Mouse (Mus musculus): ENCODE data around the gene Gm45233.

Gene Gm45233

DNA sequence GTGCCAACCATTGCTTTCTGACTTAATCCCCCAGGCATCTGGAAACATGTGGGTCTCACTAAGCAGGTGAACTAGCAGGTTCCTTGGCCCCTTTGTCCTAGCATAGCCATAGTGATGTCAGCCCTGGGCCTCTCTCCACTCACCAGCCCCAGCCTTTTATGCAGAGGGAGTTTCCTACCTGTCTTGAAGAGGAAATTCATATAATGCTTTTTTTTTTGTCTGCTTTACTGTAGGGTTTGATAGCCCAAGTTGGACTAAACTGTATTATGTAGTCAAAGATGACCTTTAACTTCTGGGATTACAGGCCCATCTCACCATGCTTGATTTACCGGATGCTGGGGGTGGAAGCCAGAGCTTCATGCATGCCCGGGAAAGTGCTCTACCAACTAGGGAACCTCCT is 5.9 kb downstream of the Gm45233 start:
- no peak for DNase-seq

DNA sequence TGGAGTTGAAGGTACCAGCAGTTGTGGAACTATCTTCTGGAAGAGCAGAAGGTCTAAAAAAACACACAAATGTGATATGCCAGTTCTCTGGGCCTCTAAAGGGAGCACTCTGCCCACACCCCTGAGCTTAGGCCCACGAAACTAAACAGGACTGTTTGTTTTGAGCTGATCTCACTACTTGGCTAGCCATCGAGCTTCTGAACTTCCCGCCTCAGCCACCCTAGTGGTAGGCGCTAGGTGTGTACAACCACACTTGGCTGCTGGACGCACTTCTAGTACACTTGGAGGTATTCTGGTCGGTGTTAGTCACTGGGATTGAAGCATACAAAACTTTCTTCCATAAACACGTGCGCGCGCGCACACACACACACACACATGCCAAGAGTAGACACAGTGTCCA is 7.8 kb downstream of the Gm45233 start:
- DNase-seq = no peak

DNA sequence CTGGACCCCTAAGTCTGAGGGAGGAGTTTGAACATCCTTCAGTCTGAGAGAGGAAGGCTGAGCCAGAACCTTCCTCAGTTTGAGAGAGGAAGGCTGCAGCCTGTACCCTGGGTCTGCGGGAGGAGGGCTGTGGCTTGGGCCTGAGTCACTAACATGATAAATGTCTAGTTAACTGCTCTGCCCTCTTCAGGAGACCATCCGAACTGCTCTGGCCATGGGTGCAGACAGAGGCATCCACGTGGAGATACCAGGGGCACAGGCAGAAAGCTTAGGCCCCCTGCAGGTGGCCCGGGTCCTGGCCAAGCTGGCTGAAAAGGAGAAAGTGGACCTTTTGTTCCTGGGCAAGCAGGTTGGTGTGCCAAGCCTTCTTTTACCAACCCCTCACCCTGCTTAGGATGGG is 8.7 kb downstream of the Gm45233 start:
- DNase-seq = peak in 1 of 2 experiments; percentile 59

DNA sequence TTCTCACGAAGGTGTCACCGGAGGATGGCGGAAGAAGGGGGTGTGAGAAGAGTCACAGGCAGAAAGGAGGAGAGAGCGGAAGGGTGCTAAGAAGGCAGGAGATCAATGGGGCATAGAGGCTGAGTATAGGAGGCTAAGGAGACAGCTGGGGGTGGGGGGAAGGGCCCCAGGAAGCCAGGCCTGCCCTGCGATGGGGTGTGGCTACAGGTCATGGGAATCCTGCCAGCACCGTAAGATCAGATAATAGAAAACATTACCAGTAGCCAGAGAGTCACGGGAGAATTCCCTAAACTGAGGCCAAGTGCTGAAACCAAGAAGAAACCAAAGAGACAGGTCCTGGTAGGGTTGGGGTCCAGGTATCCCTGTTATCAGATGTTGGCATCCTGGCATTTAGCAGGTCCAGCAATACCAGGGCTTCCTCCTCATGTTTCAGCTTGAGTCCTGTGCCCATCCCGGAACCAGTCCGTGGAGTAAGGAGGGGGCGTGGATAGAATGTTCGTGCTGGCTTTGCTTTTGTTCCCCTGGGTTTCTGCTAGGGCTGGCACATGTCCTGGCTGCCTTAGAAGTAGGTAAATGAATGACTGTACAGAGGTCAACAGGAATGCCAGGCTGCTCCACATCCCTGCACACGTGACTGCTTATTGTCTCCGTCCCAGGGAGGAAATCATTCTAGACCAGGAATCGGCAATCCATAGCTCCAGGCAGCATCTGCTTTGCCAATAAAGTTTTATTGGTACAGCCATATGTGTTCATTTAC is 9.8 kb downstream of the Gm45233 start:
- DNase-seq = peak; percentile 75 to 87

DNA sequence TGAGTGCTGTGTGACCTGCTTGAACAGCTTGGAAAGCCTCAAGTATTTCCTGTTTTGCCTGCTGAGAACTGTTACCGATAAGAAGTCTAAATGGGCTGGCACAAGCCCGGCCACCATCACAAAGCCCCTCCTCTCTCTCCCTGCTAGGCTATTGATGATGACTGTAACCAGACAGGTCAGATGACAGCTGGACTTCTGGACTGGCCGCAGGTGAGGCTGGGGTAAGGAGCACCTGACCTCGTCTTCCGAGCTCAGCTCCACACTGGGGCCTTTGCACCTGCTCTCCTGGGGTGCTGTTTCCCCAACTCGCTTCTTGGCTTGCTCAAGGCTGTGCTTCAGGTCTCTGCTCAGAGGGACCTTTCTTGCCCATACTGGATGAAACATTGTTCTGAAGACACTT is 10.4 kb downstream of the Gm45233 start:
- DNase-seq = peak; percentile 60 to 62

DNA sequence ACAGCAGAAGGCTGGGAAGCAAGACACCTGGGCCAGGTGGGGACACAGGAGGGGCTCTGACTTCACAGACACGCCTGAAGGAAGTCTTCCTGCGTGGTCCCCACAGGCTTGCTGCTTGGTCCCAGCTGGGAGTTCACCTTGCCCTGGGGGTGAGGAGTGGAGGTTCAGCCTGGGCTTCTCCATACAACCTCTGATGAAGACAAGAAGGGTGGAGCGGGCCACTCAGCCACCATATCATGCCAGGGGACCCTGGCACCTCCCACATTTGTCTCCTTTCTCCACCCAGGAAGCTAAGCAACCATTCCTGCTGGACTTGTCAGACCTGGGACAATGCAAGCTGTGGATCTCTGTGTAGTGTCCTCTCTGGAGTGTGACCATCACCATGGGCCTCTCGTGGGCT is 18.9 kb downstream of the Gm45233 start, which contains the start of gene Vsig10l:
Gene Vsig10l (plus strand): TSS at position 301 of the 400 bp plus-strand sequence.
- DNase-seq = no peak

DNA sequence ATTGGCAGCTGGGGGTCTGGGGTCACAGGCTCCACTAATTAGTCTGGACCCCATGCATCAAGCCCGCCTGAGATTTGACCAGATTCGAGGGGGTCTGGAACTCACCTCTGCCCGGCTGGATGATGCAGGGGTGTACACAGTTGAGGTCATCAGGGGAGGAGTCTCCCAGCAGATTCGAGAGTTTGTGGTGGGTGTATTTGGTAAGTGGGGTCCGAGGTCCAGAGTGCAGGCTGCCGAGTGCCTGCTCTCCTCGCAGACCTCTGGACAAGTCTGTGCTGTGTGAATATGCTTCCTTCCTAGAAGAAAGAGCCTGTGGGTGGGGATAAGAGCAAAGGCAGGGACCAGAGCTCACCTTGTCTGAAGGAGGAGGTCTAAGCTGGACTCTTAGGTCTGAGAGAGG is 20.0 kb downstream of the Gm45233 start:
- DNase-seq = peak; percentile 34 to 50

DNA sequence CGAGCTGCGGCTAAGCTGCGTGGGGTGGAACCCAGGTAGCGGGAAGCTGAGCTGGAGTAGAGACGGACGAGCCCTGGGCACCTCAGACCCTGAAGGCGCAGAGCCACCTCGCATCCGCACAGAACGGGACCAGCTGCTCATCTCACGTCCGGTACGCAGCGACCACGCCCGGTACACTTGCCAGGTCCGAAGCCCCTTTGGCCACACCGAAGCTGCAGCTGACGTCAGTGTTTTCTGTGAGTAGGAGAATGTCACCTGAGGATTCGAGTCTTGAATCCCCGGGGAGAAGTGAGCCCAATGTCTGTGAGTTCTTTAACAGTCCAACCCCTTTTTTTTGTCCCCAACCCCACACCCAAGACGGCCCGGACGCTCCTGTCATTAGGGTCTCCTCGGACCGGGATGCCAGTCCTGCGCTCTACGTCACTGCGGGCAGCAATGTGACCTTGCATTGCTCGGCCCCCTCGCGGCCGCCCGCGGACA is 21.0 kb downstream of the Gm45233 start:
- DNase-seq = peak; percentile 25 to 46

DNA sequence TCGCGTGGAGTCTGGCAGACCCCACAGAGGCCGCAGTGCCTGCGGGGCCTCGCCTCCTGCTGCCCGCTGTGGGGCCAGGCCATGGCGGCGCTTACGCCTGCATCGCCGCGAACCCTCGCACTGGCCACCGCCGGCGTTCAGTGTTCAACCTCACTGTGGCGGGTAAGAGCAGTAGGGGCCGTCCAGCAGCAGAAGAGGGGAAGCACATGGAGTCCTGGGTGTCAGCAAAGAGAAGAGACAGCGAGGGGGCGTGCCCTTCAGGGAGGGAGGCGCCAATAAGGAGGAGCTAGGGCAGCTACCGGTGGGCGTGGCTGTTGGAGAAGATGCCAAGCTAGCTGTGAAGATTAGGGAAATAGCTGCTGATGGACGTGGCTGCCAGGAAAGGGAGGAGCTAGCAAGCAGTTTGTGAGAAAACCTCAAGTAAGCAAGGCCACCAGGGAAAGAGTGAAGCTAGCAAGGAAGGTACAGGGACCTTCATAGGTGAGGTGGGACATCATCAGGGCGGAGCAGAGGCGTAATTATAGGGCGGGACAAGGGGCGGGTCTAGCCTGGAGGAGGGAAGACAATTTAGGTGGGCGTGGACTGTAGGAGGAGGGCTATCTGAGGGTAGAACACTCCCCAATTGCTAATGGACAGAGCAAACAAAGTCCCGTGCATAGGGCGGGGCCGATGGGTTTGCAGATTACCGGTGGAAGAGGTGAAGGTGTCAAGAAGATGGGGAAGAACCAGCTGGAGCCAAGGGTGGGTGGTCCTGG is 21.6 kb downstream of the Gm45233 start:
- peak; percentile 94 to 95 for DNase-seq

DNA sequence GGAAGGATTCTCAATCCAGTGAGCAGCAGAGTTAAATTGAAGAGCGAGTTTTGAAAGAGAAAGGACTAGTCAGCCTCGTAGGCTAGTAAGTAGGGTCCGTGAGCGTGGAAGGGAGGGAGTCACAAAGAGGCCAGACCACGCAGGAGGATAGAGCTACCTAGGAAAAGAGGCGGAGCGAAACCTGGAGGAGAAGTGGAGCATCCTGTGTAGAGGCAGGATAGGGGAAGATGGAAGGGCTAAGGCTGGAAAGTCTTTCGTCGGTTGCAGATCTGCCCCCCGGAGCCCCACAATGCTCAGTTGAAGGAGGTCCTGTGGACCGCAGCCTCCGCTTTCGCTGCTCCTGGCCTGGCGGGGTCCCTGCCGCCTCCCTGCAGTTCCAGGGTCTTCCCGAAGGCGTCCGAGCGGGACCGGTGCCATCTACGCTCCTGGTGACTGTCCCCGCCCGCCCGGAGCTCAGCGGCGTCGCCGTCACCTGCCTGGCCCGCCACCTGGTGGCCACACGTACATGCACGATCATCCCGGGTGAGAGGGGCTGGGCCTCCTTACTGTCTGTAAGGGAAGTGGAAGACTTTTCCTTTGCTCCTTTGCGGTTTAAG is 22.3 kb downstream of the Gm45233 start:
- DNase-seq = peak; percentile 83 to 95

DNA sequence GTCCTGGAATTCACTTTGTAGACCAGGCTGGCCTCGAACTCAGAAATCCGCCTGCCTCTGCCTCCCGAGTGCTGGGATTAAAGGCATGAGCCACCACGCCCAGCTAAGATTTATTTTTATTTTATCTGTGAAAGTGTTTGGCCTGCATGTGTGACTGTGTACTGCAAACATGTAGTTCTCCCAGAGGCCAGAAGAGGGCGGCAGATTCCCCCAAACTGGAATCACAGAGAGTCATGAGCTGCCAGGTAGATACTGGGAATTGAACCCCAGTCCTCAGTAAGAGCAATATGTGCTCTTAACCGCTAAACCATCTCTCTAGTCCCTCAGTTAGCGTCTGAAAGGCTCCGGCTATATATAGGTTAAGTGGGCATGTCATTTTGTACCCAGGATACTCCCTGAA is 26.4 kb downstream of the Gm45233 start:
- DNase-seq = peak in 1 of 2 experiments; percentile 68

DNA sequence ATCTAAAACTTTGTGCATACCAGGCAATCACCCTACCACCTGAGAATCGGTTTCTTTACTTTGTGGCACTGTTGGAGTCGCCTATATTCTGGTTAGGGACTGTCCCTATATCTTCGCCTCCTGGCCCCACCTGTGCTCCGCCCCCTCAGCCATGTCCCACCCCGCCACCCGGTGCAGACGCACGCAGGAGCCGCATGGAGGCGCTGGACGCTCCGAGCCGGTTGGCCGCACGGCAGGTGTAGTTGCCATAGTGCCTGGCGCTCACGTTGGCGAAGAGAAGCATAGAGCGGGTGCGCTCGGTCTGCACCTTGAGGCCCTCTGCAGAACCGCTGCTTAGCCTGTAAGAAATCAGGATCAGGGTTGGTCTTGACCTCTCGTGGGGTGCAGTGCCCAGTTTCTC is 31.8 kb downstream of the Gm45233 start:
- DNase-seq = peak in 1 of 2 experiments; percentile 50

DNA sequence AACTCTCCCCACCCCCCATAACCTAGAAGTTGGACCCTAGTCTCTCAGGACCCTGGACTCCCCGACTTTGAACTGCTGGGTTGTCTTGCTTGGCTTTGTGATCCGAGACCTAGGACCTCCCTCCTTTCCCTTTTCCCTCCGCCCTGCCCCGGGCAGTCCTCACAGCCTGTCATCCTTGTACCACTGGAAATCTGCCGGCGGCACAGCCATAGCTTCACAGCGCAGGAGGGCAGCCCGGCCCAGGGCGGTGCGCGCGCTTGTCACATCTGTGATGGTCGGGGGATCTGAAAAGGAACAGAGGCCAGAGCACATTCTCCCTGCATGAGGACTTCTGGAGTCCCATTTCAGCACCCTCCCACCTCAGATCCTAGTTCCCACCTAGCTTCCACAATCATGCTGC is 32.4 kb downstream of the Gm45233 start:
- no peak for DNase-seq

DNA sequence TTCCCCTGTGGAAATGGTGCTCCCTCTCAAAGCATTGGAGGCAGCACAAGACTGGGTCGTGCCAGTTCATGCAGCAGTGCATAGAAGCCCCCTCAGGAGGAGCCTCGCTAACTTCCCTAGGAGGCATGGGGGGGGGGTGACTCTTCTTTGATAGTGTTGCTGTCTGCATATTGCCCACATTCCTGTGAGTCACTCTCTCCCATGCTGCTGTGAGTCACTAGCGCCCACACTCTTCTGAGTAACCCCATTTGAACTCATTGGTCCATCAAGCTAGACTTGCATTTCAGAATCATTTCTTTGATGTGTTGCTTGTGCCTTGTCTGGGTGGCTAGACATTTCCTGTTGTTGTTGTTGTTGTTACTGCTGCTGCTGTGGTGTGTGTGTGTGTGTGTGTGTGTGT is 37.3 kb downstream of the Gm45233 start:
- no peak for DNase-seq

DNA sequence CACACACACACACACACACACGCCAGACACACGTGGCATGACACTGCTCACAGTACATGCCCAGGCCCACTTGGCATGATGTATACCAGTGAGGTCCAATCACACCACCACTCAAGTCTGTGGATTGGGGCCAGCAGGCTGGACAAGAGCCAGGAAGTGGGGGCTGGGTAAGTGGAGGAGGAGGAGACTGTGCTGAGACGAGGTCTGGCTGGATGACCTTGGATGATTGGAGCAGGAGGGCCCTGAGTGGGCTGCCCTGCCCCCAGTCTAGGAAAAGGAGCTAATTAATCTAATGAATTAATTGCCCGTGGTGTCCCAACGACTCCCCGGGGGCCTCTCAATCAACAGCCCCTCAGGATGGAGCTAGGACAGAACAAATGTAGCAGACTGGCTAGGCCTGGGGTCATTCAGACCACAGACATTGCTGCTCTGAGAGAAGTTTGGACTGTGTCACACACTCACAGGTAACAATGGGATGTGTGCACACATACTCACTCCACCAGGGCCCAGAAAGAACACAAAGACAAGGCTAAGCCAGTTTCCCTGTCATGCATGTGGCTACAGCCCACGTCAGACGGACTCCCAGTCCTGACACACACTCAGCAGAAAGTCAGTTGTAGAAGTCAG is 38.3 kb downstream of the Gm45233 start:
- peak in 1 of 2 experiments; percentile 45 for DNase-seq

DNA sequence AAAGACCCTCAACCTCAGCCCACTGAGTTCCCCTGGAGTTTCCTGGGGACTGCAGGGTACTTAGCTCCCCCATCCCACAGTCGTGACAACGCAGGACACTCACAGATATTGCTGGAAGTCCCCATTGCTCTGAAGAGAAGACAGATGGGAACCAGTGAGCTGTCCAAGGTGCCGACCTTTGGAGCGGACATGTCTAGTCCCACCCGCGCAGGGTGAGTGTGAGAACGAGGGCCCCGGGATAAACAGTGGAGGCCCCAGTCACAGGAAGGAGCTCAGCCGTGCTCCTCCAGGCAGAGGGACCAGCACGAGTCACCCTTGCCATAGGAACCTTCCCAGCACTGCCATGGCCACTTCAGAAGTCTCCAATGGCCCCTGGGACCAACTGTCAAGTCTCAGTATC is 39.3 kb downstream of the Gm45233 start:
- peak in 1 of 2 experiments; percentile 38 for DNase-seq

DNA sequence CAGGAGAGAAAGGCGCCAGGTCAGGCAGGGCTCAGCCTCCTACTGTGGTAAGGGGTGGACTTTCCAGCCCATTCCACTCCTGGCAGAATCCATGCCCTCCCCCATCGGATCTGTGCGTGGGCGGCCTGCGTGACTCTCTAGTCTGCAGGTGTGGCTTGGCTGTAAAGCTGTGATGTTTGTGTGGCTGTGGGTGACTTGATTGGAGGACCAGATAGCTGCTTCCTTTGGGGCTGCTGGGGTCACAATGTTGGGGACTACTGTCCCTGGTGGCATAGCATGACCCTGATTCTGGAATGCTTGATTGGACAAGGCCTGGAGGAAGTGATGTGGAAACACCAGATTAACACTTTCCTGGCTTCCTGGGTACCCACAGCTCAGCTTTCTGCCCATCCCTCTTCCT is 44.7 kb downstream of the Gm45233 start:
- DNase-seq = no peak

DNA sequence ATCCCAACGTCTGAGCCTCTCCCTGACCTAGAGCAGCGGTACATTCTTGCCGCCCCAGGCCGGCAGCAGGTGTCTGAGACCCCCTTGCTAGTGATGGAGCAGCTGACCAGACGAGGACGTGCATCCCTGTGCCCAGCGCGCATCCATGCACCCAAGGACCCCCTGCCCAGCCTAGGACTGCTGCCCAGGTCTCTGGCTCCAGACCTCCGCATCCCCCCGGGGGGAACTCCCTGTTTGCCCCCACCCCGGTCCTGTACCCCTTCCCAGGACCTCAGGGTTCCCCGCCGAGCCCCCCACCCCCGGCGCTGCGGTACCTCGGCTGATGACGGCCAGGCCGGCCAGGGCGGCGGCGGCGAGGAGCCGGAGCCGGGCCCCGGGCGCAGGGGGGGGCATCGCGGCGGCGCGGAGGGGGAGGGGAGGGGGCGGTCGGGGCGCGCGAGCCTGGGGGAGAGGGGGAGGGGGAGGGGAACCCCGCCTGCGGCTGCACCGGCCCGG is 45.8 kb downstream of the Gm45233 start, which contains the start of gene Iglon5:
Gene Iglon5 (minus strand): TSS at position 445 of the 495 bp plus-strand sequence.
- no peak for DNase-seq

DNA sequence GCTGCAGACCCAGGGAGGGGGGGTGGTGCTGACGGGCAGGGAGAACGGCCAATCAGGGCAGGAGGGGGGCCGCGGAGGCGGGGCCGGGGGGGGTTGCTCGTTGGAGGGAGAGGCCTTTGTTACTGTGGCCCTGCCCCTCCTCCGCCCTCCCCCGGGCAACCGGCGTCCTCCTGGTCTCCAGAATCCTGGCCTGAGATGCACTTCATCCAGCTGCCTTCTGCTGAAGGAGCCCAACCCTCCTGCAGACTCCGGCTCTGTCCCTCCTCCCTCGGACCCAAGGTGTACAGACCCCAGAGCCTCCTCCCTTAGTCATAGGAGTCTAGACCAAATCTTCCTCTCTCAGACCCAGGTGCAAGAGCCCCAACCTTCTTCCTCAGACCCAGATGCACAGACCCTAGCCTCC is 46.3 kb downstream of the Gm45233 start:
- peak in 1 of 2 experiments; percentile 36 for DNase-seq

DNA sequence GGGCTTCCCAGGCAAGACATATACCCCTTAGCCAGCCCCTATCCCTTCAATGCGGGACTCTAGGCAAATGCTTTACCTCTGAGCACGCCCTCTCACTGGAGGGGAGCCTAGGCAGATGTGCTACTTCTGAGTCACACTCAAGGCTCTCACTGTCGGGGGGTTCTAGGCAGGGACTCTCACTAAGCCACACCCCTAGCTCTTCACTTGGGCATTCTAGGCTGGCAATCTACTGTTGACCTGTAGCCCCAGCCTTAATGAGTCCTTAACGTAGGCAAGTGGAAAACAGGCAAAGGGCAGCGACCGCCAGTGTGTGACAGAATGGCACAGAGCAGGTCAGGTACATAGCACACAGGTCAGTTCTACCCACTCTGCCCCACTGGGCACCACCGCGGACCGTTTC is 46.9 kb downstream of the Gm45233 start:
- DNase-seq = no peak

DNA sequence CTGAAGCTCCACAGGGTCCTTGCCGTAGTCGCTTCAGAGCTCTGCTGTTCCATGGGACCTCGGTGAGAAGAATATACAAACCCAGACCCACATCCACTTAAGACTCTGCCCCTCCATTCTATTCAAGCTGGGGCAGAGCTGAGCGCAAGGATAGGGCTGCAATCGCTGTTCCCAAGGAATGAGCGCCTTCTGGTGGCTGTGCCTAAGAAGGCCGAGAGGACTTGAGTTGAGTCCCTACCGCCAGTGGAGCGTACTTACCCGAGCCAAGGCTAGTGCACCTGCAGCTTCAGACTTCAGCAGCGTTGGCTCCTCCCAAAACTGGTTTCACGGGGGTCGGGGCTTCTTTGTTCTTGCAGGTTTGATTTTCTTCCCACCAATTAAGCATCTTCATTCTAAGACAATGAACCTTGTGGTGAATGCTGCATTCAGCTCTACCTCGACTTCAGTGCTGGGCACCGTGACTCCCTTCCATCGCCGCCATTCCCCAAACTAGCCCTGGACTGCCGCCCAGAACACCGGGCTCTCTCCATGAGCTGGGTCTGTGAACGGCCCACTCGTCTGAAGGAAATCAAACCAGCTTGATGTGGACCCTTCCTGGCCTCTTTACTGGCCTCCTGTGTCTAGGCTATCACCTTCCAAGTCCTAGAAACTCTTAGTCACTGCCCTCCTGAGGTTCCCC is 51.6 kb downstream of the Gm45233 start:
- DNase-seq = peak; percentile 45 to 78

Data from kidney, postnatal 36 days (tissue).